Mouse (Mus musculus): ENCODE results near the gene Emg1. TPM values are rescaled to one million over a fixed set of nuclear protein-coding genes. Genes with fewer than 3 reads are reported as not detected.
"Not testable (repeated sequence)": the region's sequence is repeated elsewhere in the genome, so short reads cannot be mapped to it uniquely, and the experiment has no call there.

The Emg1 gene
- polyA plus RNA-seq, 1 experiment from 2014 or later = 96.9 TPM

DNA sequence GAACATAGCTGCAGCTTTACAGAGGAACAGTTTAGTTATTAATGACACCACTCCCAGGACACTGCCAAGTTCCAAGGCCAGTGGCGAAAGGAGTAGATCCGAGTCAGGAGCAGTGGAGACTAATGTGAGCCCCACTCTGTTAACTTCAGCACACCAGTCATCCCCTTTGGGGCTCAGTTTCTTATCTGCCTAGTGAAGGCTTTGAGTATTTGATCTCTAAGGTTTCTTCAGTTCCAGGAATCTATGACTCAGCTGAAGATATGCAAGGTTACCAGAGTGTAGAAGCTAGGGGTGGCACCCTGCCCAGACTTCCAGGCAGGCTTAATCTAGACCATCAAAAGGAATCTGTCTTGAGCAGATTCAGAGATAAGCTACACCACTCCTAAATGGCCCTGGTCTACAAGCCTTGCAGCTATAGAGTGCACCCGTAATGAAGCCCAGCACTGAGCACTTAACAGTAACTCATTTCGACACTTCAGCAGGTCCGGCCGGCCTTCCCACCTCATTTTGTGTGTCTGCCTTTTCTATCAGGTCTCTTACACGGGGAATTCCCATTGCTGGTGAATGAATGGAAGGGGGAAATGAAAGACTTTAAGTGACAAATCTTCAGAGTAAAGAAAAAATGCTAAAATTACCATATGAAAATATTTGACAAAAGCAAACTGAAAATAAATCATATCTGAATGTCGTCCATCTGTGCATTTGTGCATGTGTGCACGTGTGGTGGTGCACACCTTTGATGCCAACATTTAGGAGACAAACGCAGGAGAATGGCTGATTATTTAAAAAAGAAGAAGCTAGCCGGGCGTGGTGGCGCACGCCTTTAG is 28.2 kb downstream of the Emg1 start:
- peak; percentile 40 for ATAC-seq
- Histone ChIP-seq H3K9me3 (ENCODE audit: low read length) (no peaks in the 10 kb centered on the region), H3K4me3 (ENCODE audit: low read depth, low read length) (no peak overlapping the region), H3K4me2 (ENCODE audit: low read depth, low read length) (peak overlapping the region; percentile 27), H3K4me1 (ENCODE audit: insufficient read depth) (peaks cover 51% of the 10 kb centered on the region), H3K36me3 (replicated peaks; ENCODE audit: insufficient read depth, low read length) (no peaks in the 10 kb centered on the region), H3K9ac (replicated peaks) (no peak overlapping the region), H3K27ac (ENCODE audit: low read depth) (peak overlapping the region; percentile 36), H3K27me3 (ENCODE audit: insufficient read depth, low read length) (no peaks in the 10 kb centered on the region)
- no peak for DNase-seq
- peak; percentile 80 for TF ChIP-seq EP300 (IDR thresholded peaks at IDR 0.05; ENCODE audit: low read depth)
- TF ChIP-seq CTCF (IDR thresholded peaks at IDR 0.05; ENCODE audit: low read depth) = no peak
- 56% methylated on average over 14 of the region's 14 CpGs for WGBS (ENCODE audit: insufficient replicate concordance)

DNA sequence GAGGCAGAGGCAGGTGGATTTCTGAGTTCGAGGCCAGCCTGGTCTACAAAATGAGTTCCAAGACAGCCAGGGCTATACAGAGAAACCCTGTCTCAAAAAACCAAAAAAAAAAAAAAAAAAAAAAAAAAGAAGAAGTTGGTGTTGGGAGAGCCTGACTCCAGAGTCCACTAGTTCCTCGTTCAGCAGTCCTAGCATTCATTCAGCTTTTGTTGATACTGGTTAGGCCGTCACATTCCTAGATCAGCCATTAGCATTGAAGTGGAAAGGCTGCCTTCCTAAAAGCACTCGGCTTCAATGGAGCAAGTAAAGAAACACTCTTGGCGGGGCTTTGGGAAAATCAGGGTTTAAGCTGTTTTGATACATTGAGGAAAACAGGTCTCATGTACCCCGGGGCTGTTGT is 29.7 kb downstream of the Emg1 start:
- H3K4me3 ChIP-seq (ENCODE audit: low read depth, low read length); H3K9ac ChIP-seq (replicated peaks); H3K27me3 ChIP-seq (ENCODE audit: insufficient read depth, low read length); H3K36me3 ChIP-seq (replicated peaks; ENCODE audit: insufficient read depth, low read length); H3K9me3 ChIP-seq (ENCODE audit: low read length); ATAC-seq; DNase-seq; H3K4me2 ChIP-seq (ENCODE audit: low read depth, low read length): not testable (repeated sequence)
- WGBS (ENCODE audit: insufficient replicate concordance) = 57% methylated on average over 6 of the region's 6 CpGs
- Histone ChIP-seq H3K27ac (ENCODE audit: low read depth) (peak overlapping the region; percentile 36; the same call in 1 of the 2 replicates), H3K4me1 (ENCODE audit: insufficient read depth) (peaks cover 42% of the 10 kb centered on the region)

DNA sequence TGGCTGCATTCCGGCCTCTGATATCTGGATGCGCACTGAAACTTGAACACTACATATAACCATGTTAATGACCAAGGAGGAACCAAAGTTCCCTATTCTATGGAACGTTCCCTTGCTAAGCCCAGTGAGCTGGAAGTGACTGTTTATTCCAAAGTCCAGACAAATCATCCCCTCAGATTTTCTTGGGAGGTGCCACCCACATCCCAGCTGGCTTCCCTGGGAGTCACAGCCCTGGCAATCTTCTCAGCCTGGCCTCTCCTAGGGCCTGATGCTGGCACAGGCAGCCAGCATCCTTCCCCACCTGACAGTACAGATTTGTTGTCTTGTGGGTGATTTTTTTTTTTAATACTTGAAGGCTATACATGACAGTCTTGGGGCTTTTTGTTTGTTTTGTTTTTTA is 32.5 kb downstream of the Emg1 start:
- TF ChIP-seq CTCF (IDR thresholded peaks at IDR 0.05; ENCODE audit: low read depth) = no peak
- no peak for TF ChIP-seq EP300 (IDR thresholded peaks at IDR 0.05; ENCODE audit: low read depth)
- DNase-seq = no peak
- ATAC-seq = no peak
- Histone ChIP-seq H3K4me1 (ENCODE audit: insufficient read depth) (peaks cover 35% of the 10 kb centered on the region), H3K9ac (replicated peaks) (no peak overlapping the region), H3K27ac (ENCODE audit: low read depth) (0 out of 2 replicates have a peak overlapping the region, but pooled peaks have one; percentile 6), H3K9me3 (ENCODE audit: low read length) (no peaks in the 10 kb centered on the region), H3K36me3 (replicated peaks; ENCODE audit: insufficient read depth, low read length) (peaks cover 3% of the 10 kb centered on the region; the same call in 1 of the 2 replicates), H3K27me3 (ENCODE audit: insufficient read depth, low read length) (no peaks in the 10 kb centered on the region), H3K4me2 (ENCODE audit: low read depth, low read length) (no peak overlapping the region), H3K4me3 (ENCODE audit: low read depth, low read length) (no peak overlapping the region)
- 95% methylated on average over 3 of the region's 3 CpGs for WGBS (ENCODE audit: insufficient replicate concordance)

DNA sequence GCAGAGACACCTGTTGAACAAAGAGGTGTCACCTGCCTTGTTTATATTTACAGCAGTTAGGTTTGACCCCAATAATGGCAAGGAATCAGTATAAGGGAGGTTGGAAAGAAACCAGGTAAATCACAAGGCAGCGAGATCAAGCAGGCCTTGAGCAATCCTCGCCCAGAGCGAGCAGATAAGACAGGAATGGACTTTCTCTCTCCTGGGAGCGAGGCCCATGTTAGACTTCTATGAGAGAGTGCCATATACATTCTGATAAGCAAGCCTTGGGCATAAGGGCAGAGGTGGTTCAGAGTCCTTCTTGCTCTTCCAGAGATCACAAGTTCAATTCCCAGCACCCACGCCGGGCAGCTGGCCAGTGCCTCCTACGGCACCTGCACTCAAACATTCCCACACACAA is 33.2 kb downstream of the Emg1 start:
- no peaks in the 10 kb centered on the region for H3K27me3 ChIP-seq (ENCODE audit: insufficient read depth, low read length)
- 72% methylated on average over 7 of the region's 7 CpGs for WGBS (ENCODE audit: insufficient replicate concordance)
- no peaks in the 10 kb centered on the region for H3K9me3 ChIP-seq (ENCODE audit: low read length)
- H3K36me3 ChIP-seq (replicated peaks; ENCODE audit: insufficient read depth, low read length) = peaks cover 9% of the 10 kb centered on the region
- DNase-seq (no peak), ATAC-seq (no peak)
- H3K9ac ChIP-seq (replicated peaks) = no peak overlapping the region
- no peak for TF ChIP-seq EP300 (IDR thresholded peaks at IDR 0.05; ENCODE audit: low read depth)
- no peak for TF ChIP-seq CTCF (IDR thresholded peaks at IDR 0.05; ENCODE audit: low read depth)
- H3K27ac ChIP-seq (ENCODE audit: low read depth) = peak overlapping the region; percentile 39; the same call in 1 of the 2 replicates
- H3K4me2 ChIP-seq (ENCODE audit: low read depth, low read length) = no peak overlapping the region
- H3K4me1 ChIP-seq (ENCODE audit: insufficient read depth) = peaks cover 29% of the 10 kb centered on the region
- no peak overlapping the region for H3K4me3 ChIP-seq (ENCODE audit: low read depth, low read length)

DNA sequence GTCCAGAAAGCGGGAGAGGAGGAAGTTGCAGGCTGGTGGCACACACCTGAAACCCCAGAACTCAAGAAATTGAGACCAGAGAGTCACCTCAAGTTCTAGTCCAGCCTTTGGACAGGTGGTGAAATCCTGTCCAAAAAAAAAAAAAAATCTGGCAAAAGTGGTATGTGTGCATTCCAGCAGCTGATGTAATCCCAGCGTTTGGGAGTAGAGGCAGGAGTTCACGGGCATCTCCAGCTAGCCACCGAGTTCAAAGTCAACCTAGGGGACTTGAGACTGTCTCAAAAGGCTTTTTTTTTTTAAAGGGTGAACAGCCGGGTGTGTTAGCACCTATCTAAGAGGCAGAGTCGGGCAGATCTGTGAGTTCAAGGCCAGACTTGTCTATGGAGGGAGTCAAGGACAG is 35.8 kb downstream of the Emg1 start:
- Histone ChIP-seq H3K4me2 (ENCODE audit: low read depth, low read length) (no peak overlapping the region), H3K9ac (replicated peaks) (no peak overlapping the region), H3K4me1 (ENCODE audit: insufficient read depth) (peaks cover 18% of the 10 kb centered on the region), H3K36me3 (replicated peaks; ENCODE audit: insufficient read depth, low read length) (peaks cover 12% of the 10 kb centered on the region), H3K4me3 (ENCODE audit: low read depth, low read length) (no peak overlapping the region), H3K9me3 (ENCODE audit: low read length) (no peaks in the 10 kb centered on the region), H3K27ac (ENCODE audit: low read depth) (peak overlapping the region; percentile 63; the same call in 1 of the 2 replicates), H3K27me3 (ENCODE audit: insufficient read depth, low read length) (no peaks in the 10 kb centered on the region)
- TF ChIP-seq CTCF (IDR thresholded peaks at IDR 0.05; ENCODE audit: low read depth) (no peak), EP300 (IDR thresholded peaks at IDR 0.05; ENCODE audit: low read depth) (peak; percentile 45; the same call in 1 of the 2 replicates)
- ATAC-seq (peak; percentile 59), DNase-seq (no peak)
- WGBS (ENCODE audit: insufficient replicate concordance) = 65% methylated on average over 6 of the region's 6 CpGs

DNA sequence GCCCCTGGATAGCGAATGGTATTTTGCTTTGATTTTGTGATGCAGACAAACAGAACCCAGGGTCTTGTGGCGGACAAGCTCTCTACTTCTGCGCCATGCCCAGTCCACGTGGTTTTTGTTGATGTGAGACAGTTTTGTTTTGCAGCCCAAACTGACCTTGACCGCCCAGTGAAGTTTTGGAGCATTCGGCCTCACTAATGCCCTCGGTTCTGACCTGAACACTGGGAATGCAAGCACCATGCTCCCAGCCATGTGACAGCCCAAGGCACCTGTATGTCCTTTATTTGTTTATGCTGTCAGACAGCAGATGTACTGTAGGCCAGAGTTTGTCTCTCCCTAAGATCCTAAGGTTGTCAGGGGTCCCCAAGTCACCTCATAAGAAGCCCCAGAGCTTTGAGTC is 37.4 kb downstream of the Emg1 start:
- Histone ChIP-seq H3K27ac (ENCODE audit: low read depth) (peak overlapping the region; percentile 50), H3K4me1 (ENCODE audit: insufficient read depth) (peaks cover 17% of the 10 kb centered on the region), H3K36me3 (replicated peaks; ENCODE audit: insufficient read depth, low read length) (peaks cover 22% of the 10 kb centered on the region), H3K4me3 (ENCODE audit: low read depth, low read length) (no peak overlapping the region), H3K9ac (replicated peaks) (no peak overlapping the region), H3K9me3 (ENCODE audit: low read length) (no peaks in the 10 kb centered on the region), H3K4me2 (ENCODE audit: low read depth, low read length) (no peak overlapping the region), H3K27me3 (ENCODE audit: insufficient read depth, low read length) (no peaks in the 10 kb centered on the region)
- WGBS (ENCODE audit: insufficient replicate concordance) = 77% methylated on average over 7 of the region's 7 CpGs
- DNase-seq (no peak), ATAC-seq (peak; percentile 57)
- TF ChIP-seq EP300 (IDR thresholded peaks at IDR 0.05; ENCODE audit: low read depth) (no peak), CTCF (IDR thresholded peaks at IDR 0.05; ENCODE audit: low read depth) (no peak)
